ENCODE assay signal across 24 mouse cellular contexts in genomic region chr14:112230461-112230860, GRCm38 (mm10).
DNase-seq lines count a peak whose midpoint lies in the region; ATAC-seq and TF ChIP-seq lines count a peak whose summit lies in the region.
"Had no signal": no experiment of that assay in that cellular context is flagged by ENCODE, and none has a peak within 500 bp of the region (broad histone marks: within the 10 kb centered on the region; RNA-seq: fewer than 3 reads in every experiment).

No protein-coding gene starts in this region.

- H3K9me3 ChIP-seq in forebrain, embryonic 15.5 days = no peaks in the 10 kb centered on the region
- H3K9me3 ChIP-seq in forebrain, embryonic 11.5 days (ENCODE audit: control insufficient read depth, low read length) = no peaks in the 10 kb centered on the region
- H3K9me3 ChIP-seq in forebrain, embryonic 16.5 days (ENCODE audit: control insufficient read depth, low read length) = no peaks in the 10 kb centered on the region
- H3K9me3 ChIP-seq in kidney, embryonic 14.5 days (ENCODE audit: control insufficient read depth, low read length) = no peaks in the 10 kb centered on the region
- H3K9me3 ChIP-seq: embryonic facial prominence, embryonic 12.5 days; embryonic facial prominence, embryonic 15.5 days; hindbrain, embryonic 12.5 days; hindbrain, embryonic 15.5 days had no signal

- peak; percentile 89 for ATAC-seq in forebrain, embryonic 15.5 days (replicated peaks)
- no peak for ATAC-seq in forebrain, embryonic 11.5 days (replicated peaks; ENCODE audit: low FRiP score)
- ATAC-seq in forebrain, embryonic 16.5 days = peak; percentile 88
- no peak for ATAC-seq in kidney, embryonic 14.5 days (ENCODE audit: low FRiP score, low TSS enrichment)
- ATAC-seq: CD4-positive, CD25-positive, alpha-beta regulatory T cell, adult 4 months; intestine, postnatal 0 days had no signal

- peak overlapping the region; percentile 34 for H3K27ac ChIP-seq in forebrain, embryonic 15.5 days (replicated peaks)
- H3K27ac ChIP-seq in forebrain, embryonic 11.5 days (ENCODE audit: low read depth, low read length) = no peak overlapping the region
- no peak overlapping the region for H3K27ac ChIP-seq in forebrain, embryonic 16.5 days (ENCODE audit: low read length)
- no peak overlapping the region for H3K27ac ChIP-seq in kidney, embryonic 14.5 days (ENCODE audit: low read depth, low read length)
- H3K27ac ChIP-seq: embryonic facial prominence, embryonic 12.5 days; embryonic facial prominence, embryonic 15.5 days; gastrocnemius, adult 2 months; hindbrain, embryonic 12.5 days; hindbrain, embryonic 15.5 days had no signal

- H3K27me3 ChIP-seq in forebrain, embryonic 15.5 days = no peaks in the 10 kb centered on the region
- no peaks in the 10 kb centered on the region for H3K27me3 ChIP-seq in forebrain, embryonic 11.5 days (ENCODE audit: control insufficient read depth, insufficient read depth, low read length)
- H3K27me3 ChIP-seq in forebrain, embryonic 16.5 days (replicated peaks; ENCODE audit: control insufficient read depth, insufficient read depth, low read length) = no peaks in the 10 kb centered on the region
- no peaks in the 10 kb centered on the region for H3K27me3 ChIP-seq in kidney, embryonic 14.5 days (ENCODE audit: control insufficient read depth, insufficient read depth, low read length)
- H3K27me3 ChIP-seq: embryonic facial prominence, embryonic 12.5 days; embryonic facial prominence, embryonic 15.5 days; hindbrain, embryonic 12.5 days; hindbrain, embryonic 15.5 days had no signal

- H3K4me3 ChIP-seq in forebrain, embryonic 15.5 days = no peak overlapping the region
- no peak overlapping the region for H3K4me3 ChIP-seq in forebrain, embryonic 11.5 days (ENCODE audit: low read depth, low read length)
- H3K4me3 ChIP-seq in forebrain, embryonic 16.5 days (replicated peaks; ENCODE audit: low read length) = no peak overlapping the region
- H3K4me3 ChIP-seq in kidney, embryonic 14.5 days (ENCODE audit: low read length) = no peak overlapping the region
- H3K4me3 ChIP-seq: embryonic facial prominence, embryonic 12.5 days; embryonic facial prominence, embryonic 15.5 days; gastrocnemius, adult 2 months; hindbrain, embryonic 12.5 days; hindbrain, embryonic 15.5 days had no signal

- H3K9ac ChIP-seq in forebrain, embryonic 15.5 days (replicated peaks) = no peak overlapping the region
- no peak overlapping the region for H3K9ac ChIP-seq in forebrain, embryonic 11.5 days (ENCODE audit: low read length)
- no peak overlapping the region for H3K9ac ChIP-seq in forebrain, embryonic 16.5 days (replicated peaks; ENCODE audit: low read depth, low read length)
- H3K9ac ChIP-seq in kidney, embryonic 14.5 days (ENCODE audit: low read depth, low read length) = no peak overlapping the region
- H3K9ac ChIP-seq: embryonic facial prominence, embryonic 12.5 days; embryonic facial prominence, embryonic 15.5 days; hindbrain, embryonic 12.5 days; hindbrain, embryonic 15.5 days had no signal

- WGBS in forebrain, embryonic 15.5 days = 65% methylated on average over 2 of the region's 2 CpGs
- WGBS in forebrain, embryonic 11.5 days = 92% methylated on average over 2 of the region's 2 CpGs
- WGBS in forebrain, embryonic 16.5 days = 71% methylated on average over 2 of the region's 2 CpGs
- 92% methylated on average over 2 of the region's 2 CpGs for WGBS in kidney, embryonic 14.5 days

- TF ChIP-seq CTCF in brain, embryonic 14.5 days (IDR thresholded peaks at IDR 0.05; ENCODE audit: borderline replicate concordance, extremely low read depth, insufficient read depth, insufficient read length) = no peak

- H3K4me1 ChIP-seq in forebrain, embryonic 15.5 days = no peaks in the 10 kb centered on the region
- no peaks in the 10 kb centered on the region for H3K4me1 ChIP-seq in forebrain, embryonic 11.5 days (replicated peaks; ENCODE audit: control insufficient read depth, insufficient read depth, low read length)
- peaks cover 3% of the 10 kb centered on the region; the same call in 1 of the 2 replicates for H3K4me1 ChIP-seq in forebrain, embryonic 16.5 days (replicated peaks; ENCODE audit: control insufficient read depth, insufficient read depth, low read length)
- H3K4me1 ChIP-seq in kidney, embryonic 14.5 days (ENCODE audit: control insufficient read depth, insufficient read depth, low read length) = no peaks in the 10 kb centered on the region
- H3K4me1 ChIP-seq: embryonic facial prominence, embryonic 12.5 days; embryonic facial prominence, embryonic 15.5 days; hindbrain, embryonic 12.5 days; hindbrain, embryonic 15.5 days had no signal

- TF ChIP-seq POLR2A in brain, embryonic 14.5 days (IDR thresholded peaks at IDR 0.05; ENCODE audit: borderline replicate concordance, extremely low read depth, insufficient read depth, insufficient read length, poor library complexity, severe bottlenecking) = no peak

- DNase-seq in forebrain, embryonic 11.5 days (ENCODE audit: low spot score) = no peak
- DNase-seq in layer of hippocampus, adult 9-10 months (ENCODE audit: low spot score) = peak; percentile 2
- DNase-seq in layer of hippocampus, postnatal 10 days (ENCODE audit: low spot score in 2 of 2) = no peak
- DNase-seq in brain, embryonic 14.5 days (ENCODE audit: low read depth) = peak; percentile 57
- DNase-seq in urinary bladder, postnatal 36 days (ENCODE audit: low spot score in 2 of 2) = no peak
- DNase-seq: adrenal gland, adult 2 months; adrenal gland, postnatal 14 days; cerebellum, adult 11 months; cerebellum, adult 2 months; cerebellum, adult 9-11 months; cerebellum, postnatal 25 days; gastrocnemius, adult 2 months; gastrocnemius, postnatal 14 days; heart, adult 11 months had no signal

- H3K4me2 ChIP-seq in forebrain, embryonic 15.5 days (replicated peaks) = no peak overlapping the region
- no peak overlapping the region for H3K4me2 ChIP-seq in forebrain, embryonic 11.5 days (ENCODE audit: low read depth, low read length, severe bottlenecking)
- H3K4me2 ChIP-seq in forebrain, embryonic 16.5 days (ENCODE audit: low read length) = no peak overlapping the region
- H3K4me2 ChIP-seq in kidney, embryonic 14.5 days (replicated peaks; ENCODE audit: low read depth, low read length) = no peak overlapping the region
- H3K4me2 ChIP-seq: embryonic facial prominence, embryonic 12.5 days; embryonic facial prominence, embryonic 15.5 days; heart, embryonic 11.5 days; hindbrain, embryonic 12.5 days; hindbrain, embryonic 15.5 days had no signal

- H3K36me3 ChIP-seq in forebrain, embryonic 15.5 days = no peaks in the 10 kb centered on the region
- no peaks in the 10 kb centered on the region for H3K36me3 ChIP-seq in forebrain, embryonic 11.5 days (ENCODE audit: control insufficient read depth, insufficient read depth, low read length)
- no peaks in the 10 kb centered on the region for H3K36me3 ChIP-seq in forebrain, embryonic 16.5 days (ENCODE audit: control insufficient read depth, insufficient read depth)
- H3K36me3 ChIP-seq in kidney, embryonic 14.5 days (ENCODE audit: control insufficient read depth, insufficient read depth, low read length) = no peaks in the 10 kb centered on the region
- H3K36me3 ChIP-seq: embryonic facial prominence, embryonic 12.5 days; embryonic facial prominence, embryonic 15.5 days; hindbrain, embryonic 12.5 days; hindbrain, embryonic 15.5 days had no signal

Comparison
In these comparisons a context has a peak if more than half of its experiments do, and no peak if none do; other contexts are left out.
1. ATAC-seq: peak in forebrain, embryonic 15.5 days (single experiment) and forebrain, embryonic 16.5 days (single experiment); none in forebrain, embryonic 11.5 days (single experiment) and kidney, embryonic 14.5 days (single experiment).
2. DNase-seq: peak in layer of hippocampus, adult 9-10 months (single experiment) and brain, embryonic 14.5 days (single experiment); none in forebrain, embryonic 11.5 days (single experiment), layer of hippocampus, postnatal 10 days (0 of 2) and urinary bladder, postnatal 36 days (0 of 2).